Mouse (Mus musculus): ENCODE measurements around the gene Slc17a7. TPM values are rescaled to one million over a fixed set of nuclear protein-coding genes. Genes with fewer than 3 reads are reported as not detected.

Gene Slc17a7
- total RNA-seq, 2 experiments from 2014 or later, result 1,255 to 1,327 TPM

DNA sequence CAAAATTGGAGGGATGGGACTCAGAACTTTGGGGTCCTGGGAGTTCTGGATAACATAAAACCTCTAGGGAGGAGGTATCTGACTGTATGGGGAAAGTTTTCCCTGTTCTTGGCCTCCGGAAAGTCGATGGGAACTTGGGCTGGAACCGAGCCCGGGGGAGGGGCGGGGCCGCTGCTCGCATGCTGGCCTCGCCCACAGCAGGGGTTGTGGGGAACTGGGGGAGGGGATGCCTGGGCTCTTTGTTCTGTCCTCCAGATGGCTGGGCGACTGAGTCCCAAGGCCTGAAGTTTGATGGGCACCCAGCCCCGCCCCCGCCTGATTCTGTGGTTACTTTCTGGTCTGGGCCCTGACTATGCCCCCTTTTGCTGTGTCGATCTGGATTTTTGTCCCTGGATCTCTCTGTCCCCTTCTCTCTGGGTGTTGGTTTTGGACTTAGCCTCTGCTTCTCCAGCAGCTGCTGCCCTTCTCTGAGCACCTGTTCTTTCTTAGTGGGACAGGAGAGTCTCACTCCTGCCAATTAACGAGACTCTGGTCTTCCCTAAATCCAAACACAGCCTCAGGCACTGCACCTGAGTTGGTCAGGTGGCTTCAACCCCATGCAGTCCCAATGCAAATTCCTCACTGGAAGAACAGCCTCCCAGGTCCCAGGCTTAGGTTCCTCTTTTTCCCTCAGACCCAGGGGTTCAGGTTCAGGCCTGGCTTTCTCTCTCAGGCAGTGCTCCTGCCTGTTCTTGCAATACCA is 52.9 kb downstream of the Slc17a7 start:
- intact Hi-C loops (cut with DNase I), result no loop called here
- DNase-seq (ENCODE audit: extremely low spot score in 1 of 2, low spot score in 2 of 2), result no peak
- TF ChIP-seq CTCF (IDR thresholded peaks at IDR 0.05), result no peak
- no peak overlapping the region for H3K27ac ChIP-seq
- peak overlapping the region; percentile 44 for H3K4me3 ChIP-seq

DNA sequence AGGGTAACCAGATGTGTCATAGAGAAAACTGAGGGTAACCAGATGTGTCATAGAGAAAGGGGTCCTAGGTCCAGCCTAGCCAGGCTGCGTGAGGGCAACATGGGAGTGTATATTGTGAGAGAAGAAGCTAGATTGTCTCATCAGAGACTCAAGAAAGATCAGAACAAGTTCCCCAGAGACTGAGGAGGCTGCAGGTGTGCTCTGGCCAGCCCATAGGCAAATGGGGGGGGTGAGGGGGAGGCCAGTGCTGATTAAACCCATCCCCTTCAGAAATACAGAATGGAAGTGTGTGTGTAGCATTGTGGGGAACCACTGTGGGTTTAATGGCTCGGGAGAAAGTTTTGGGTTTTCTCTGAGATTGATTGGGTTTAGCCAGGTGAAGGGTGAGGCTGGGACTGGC is 57.9 kb downstream of the Slc17a7 start:
- Histone ChIP-seq H3K27ac (no peak overlapping the region), H3K4me3 (no peak overlapping the region)
- intact Hi-C loops (cut with DNase I), result no loop called here
- no peak for DNase-seq (ENCODE audit: extremely low spot score in 1 of 2, low spot score in 2 of 2)
- no peak for TF ChIP-seq CTCF (IDR thresholded peaks at IDR 0.05)

DNA sequence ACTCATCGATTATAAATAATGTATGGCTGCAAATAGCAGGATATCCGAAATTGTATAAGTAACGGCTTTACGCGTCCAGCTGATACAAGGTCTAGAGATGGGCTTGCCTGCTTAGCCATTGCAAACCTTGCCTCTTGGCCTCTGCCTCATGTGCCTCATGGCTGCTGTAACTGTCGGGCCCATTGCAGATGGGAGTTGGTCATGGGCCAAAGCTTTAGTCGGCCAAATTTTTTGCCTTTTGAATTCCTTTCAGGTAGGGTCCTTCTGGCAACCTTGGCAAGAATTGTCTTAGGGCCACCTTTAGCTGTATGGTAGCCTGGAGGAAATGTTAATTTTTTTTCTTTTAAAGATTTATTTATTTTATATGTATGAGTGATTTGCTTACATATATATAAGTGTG is 61.1 kb downstream of the Slc17a7 start:
- no peak for TF ChIP-seq CTCF (IDR thresholded peaks at IDR 0.05)
- no peak overlapping the region for H3K4me3 ChIP-seq
- no peak for DNase-seq (ENCODE audit: extremely low spot score in 1 of 2, low spot score in 2 of 2)
- intact Hi-C loops (cut with DNase I), result no loop called here
- H3K27ac ChIP-seq, result no peak overlapping the region

Small RNA genes within 50 kb of the gene (microRNA-seq; reads per million reads assigned to microRNA genes)
- gene Mir150, result 1,111 to 1,418 reads per million in 2 experiments
- 5.7 to 17.3 reads per million in 2 experiments for gene Mir5121
- 0.97 to 1.2 reads per million in 2 experiments for gene Mir7055

Other genes starting within 250 kb of the Slc17a7 start
- 100 to 1,000 TPM; 327 to 331 TPM for gene Ap2a1, start 234.5 kb upstream of the Slc17a7 start, total RNA-seq (2021)
- gene Tsks, start 220.7 kb upstream of the Slc17a7 start, total RNA-seq (2021), result 1 to 10 TPM; 2.8 to 3.0 TPM
- gene Cpt1c, start 189.1 kb upstream of the Slc17a7 start, total RNA-seq (2021), result 100 to 1,000 TPM in 1 of 2 experiments, 10 to 100 TPM in 1; 97.9 to 102 TPM
- 100 to 1,000 TPM; 143 to 150 TPM for gene Prmt1, start 177.4 kb upstream of the Slc17a7 start, total RNA-seq (2021)
- gene Irf3, start 166.3 kb upstream of the Slc17a7 start, total RNA-seq (2021), result 10 to 100 TPM; 36.4 to 36.9 TPM
- 1 to 10 TPM; 3.0 to 3.8 TPM for gene Bcl2l12, start 165.2 kb upstream of the Slc17a7 start, total RNA-seq (2021)
- gene Scaf1, start 147.6 kb upstream of the Slc17a7 start, total RNA-seq (2021), result 100 to 1,000 TPM; 170 to 181 TPM
- gene Rras, start 146.0 kb upstream of the Slc17a7 start, total RNA-seq (2021), result 10 to 100 TPM; 11.8 to 12.2 TPM
- 10 to 100 TPM; 70.0 to 73.4 TPM for gene Prr12, start 111.1 kb upstream of the Slc17a7 start, total RNA-seq (2021)
- 10 to 100 TPM; 53.6 to 55.6 TPM for gene Nosip, start 101.5 kb upstream of the Slc17a7 start, total RNA-seq (2021)
- 10 to 100 TPM in 1 of 2 experiments, 1 to 10 TPM in 1; 9.0 to 10.4 TPM for gene Prrg2, start 101.3 kb upstream of the Slc17a7 start, total RNA-seq (2021)
- 1 to 10 TPM; 4.9 to 5.6 TPM for gene Rcn3, start 71.7 kb upstream of the Slc17a7 start, total RNA-seq (2021)
- gene Fcgrt, start 60.1 kb upstream of the Slc17a7 start, total RNA-seq (2021), result 10 to 100 TPM; 16.7 to 23.4 TPM
- 100 to 1,000 TPM; 421 to 444 TPM for gene Rps11, start 39.5 kb upstream of the Slc17a7 start, total RNA-seq (2021)
- gene Rpl13a, start 35.2 kb upstream of the Slc17a7 start, total RNA-seq (2021), result 100 to 1,000 TPM; 695 to 716 TPM
- gene Gm45713, start 27.7 kb upstream of the Slc17a7 start, total RNA-seq (2021), result not detected
- 1 to 10 TPM; 6.7 to 8.8 TPM for gene Flt3l, start 27.5 kb upstream of the Slc17a7 start, total RNA-seq (2021)
- 10 to 100 TPM; 47.6 to 48.4 TPM for gene Pih1d1, start 9.6 kb upstream of the Slc17a7 start, total RNA-seq (2021)
- gene Aldh16a1, start 9.4 kb upstream of the Slc17a7 start, total RNA-seq (2021), result 10 to 100 TPM; 15.9 to 23.1 TPM
- gene Gfy, start 15.6 kb downstream of the Slc17a7 start, total RNA-seq (2021), result under 1 TPM in 1 of 2 experiments, not detected in 1; 0.29 TPM
- gene Pth2, start 17.0 kb downstream of the Slc17a7 start, total RNA-seq (2021), result not detected
- 1 to 10 TPM; 6.7 to 7.5 TPM for gene Ccdc155, start 40.9 kb downstream of the Slc17a7 start, total RNA-seq (2021)
- gene Dkkl1, start 48.2 kb downstream of the Slc17a7 start, total RNA-seq (2021), result 10 to 100 TPM; 32.4 to 33.5 TPM
- 1 to 10 TPM; 3.9 to 4.1 TPM for gene Tead2, start 51.8 kb downstream of the Slc17a7 start, total RNA-seq (2021)
- gene Cd37, start 75.2 kb downstream of the Slc17a7 start, total RNA-seq (2021), result 1 to 10 TPM; 4.2 to 5.4 TPM
- gene Slc6a16, start 77.1 kb downstream of the Slc17a7 start, total RNA-seq (2021), result 1 to 10 TPM; 1.9 to 2.4 TPM
- under 1 TPM in 1 of 2 experiments, not detected in 1; 0.23 TPM for gene Slc6a21, start 113.6 kb downstream of the Slc17a7 start, total RNA-seq (2021)
- gene Trpm4, start 169.8 kb downstream of the Slc17a7 start, total RNA-seq (2021), result 10 to 100 TPM; 18.5 to 24.6 TPM
- under 1 TPM; 0.23 to 0.61 TPM for gene Hrc, start 171.3 kb downstream of the Slc17a7 start, total RNA-seq (2021)
- 100 to 1,000 TPM; 156 to 159 TPM for gene Ppfia3, start 203.1 kb downstream of the Slc17a7 start, total RNA-seq (2021)
- 100 to 1,000 TPM; 156 to 178 TPM for gene Lin7b, start 206.6 kb downstream of the Slc17a7 start, total RNA-seq (2021)
- gene Snrnp70, start 231.8 kb downstream of the Slc17a7 start, total RNA-seq (2021), result 100 to 1,000 TPM; 428 to 429 TPM
- not detected for gene Kcna7, start 241.7 kb downstream of the Slc17a7 start, total RNA-seq (2021)
- not detected for gene Ntf5, start 249.7 kb downstream of the Slc17a7 start, total RNA-seq (2021)